Mouse (Mus musculus): Measurements from ENCODE around the gene 4921509C19Rik. TPM values are rescaled to one million over a fixed set of nuclear protein-coding genes. Genes with fewer than 3 reads are reported as not detected.
"Not testable (repeated sequence)": the region's sequence is repeated elsewhere in the genome, so short reads cannot be mapped to it uniquely, and the experiment has no call there.

Gene 4921509C19Rik
- not detected for total RNA-seq (2021)
- long read RNA-seq, experiment 1 = 0 reads
- long read RNA-seq, experiment 2 = 0 reads

- not testable (repeated sequence) for DNase-seq
These were observed at the start of gene 4921509C19Rik for GRCm38 (mm10) chr2:151476053-151476452. Gene 4921509C19Rik, minus strand, starts transcription at chr2:151476153.

DNA sequence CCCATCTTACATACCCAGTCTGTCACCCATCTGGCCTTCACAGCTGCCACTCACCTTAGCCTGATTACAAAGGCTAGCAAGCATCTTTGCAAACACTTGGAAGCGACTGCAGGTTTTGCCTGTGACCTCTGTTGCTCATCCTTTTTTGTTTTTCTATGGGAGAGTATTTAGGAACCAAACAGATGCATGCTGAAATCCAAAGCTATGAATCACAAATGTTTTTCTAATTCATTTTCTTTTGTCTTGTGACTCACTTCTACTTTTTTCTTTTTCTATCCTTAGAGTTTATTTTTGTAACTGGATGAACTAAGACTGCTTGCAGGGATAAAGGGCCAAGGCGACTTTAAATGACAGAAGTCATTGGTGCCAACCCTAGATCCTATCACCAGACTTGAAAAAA, 49.6 kb upstream of the 4921509C19Rik start:
- no peak for DNase-seq

DNA sequence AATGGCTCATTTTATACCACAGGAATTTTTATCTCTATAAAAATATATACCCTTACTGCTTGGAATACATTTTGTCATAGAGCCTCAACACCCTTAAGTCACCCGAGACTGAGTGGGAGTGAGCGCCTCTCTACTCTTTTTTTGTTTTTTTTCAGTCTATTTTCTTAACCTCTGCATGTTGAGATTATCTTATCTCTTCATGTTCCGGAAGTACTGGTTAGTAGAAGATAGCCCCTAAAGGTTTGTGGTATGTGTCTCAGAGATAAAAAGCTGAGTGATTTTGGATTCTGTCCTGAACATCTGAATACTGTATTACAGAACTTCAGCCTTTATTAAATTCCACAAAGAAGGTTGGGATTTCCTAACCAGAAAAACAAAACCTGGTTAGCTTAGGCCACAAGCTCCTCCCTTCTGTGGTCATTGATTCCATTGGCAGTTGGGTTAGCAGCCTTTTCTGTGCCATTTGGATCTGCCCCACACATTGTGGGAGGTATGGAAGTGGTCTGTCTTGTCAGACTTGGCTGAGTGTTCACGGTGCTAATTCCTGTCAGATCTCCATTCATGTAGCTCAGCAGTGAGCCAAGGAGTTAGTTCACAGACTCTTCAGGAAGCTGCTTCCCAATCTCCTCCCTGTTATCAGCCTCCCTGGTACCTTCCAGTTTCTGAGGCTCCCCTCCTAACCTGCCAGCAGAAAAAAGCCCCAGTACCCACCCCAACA, 48.5 kb upstream of the 4921509C19Rik start:
- DNase-seq = no peak

GRCm38 (mm10) chr2:151519000-151519399, 43.0 kb upstream of the 4921509C19Rik start:
- no peak for DNase-seq

DNA sequence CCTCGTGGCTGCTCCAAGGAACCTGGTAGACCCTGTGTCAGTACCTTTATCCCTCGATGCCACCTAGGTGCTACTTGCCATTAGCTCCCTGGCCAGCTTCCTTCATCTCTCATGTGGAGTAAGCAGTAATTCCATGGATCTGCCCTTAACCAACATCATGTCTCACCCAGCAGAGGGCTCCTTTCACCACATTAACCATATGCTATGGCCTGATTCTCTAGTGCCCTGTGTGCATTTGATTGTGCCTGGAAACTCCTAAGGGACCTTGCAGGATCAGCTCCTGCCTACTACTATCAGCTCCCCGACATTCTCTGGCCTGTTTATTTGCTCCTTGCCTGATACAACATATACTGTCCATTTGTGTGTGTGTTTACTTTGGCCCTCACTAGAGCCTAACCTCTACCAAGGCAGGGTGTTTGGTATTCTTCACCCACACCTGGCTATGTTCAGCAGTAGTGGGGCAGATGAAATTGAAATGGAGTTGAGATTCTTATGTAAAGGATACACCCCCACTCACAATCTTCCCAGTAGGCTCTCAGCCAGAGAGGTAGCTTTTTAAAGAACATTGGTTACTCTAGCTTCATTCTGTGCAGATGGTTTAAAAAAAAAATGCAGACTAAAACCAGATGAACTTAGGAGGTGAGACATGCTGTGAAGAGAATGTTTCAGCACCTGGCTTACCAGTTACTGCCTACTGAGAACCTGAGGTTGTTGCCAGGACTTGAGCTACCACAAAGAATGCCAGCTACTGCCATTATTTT, 37.8 kb upstream of the 4921509C19Rik start:
- DNase-seq = no peak

GRCm38 (mm10) chr2:151512199-151512598, 36.2 kb upstream of the 4921509C19Rik start:
- peak; percentile 85 for DNase-seq

GRCm38 (mm10) chr2:151504226-151504625, 28.3 kb upstream of the 4921509C19Rik start:
- DNase-seq = no peak

GRCm38 (mm10) chr2:151500442-151501007, 24.6 kb upstream of the 4921509C19Rik start:
- no peak for DNase-seq

DNA sequence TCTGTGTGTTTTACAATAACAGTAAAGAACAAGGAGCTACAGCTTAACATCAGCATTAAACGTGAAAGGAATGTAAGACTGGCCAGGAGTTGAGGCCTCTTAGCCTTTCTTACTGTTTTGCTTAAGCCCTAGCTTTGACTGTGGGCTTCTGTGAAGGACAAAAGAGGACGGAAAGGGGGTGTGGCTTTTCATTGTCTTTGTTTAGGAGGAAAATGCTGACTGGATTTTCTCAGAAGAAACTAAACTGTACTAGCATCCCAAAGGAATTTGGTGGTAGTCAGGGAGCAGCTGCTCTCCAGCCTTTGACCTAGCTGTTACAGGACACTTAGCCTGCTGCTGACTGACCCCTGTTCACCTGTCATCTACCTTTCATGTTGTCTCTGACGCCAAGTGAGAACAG, 22.4 kb upstream of the 4921509C19Rik start:
- DNase-seq = no peak

DNA sequence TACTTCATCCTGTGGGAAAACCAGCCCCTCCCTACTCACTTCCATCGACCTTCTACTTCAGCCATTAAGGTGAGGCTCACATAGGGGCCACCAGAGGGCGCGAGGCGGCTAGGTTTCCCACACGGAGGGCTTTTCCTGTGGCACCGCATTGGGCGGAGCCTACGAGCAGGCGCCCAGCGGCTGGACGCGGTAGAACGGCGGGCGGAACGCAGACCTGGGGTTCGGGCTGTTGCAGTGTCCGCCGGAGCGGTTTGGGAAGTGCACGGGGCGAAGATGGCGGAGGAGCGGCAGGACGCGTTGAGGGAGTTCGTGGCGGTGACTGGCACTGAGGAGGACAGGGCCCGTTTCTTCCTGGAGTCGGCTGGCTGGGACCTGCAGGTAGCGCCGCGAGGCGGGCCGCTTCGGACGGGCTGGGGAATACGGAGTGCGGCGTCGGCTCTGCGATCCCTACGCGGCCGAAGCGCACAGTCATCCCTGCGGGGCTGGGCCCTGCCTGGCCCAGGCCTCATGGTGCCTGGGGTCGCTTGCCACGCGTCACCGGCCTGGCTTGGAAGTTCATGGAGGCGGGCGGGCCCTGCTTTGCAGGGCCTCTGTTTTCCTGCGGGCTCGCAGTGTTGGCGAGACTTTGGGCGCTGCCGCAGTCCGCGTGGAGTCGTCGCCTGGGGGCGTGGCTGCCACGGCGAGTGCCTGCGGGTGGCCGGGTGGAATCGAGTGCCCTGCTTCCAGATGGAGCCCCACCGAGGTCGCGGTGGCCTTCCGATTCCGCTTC, 18.3 kb upstream of the 4921509C19Rik start, which contains the start of gene Nsfl1c:
Nsfl1c (plus strand) TSS at position 148 of the 769 bp plus-strand sequence.
- peak; percentile 98 for DNase-seq

- no peak for DNase-seq
These were observed 10.5 kb upstream of the 4921509C19Rik start for GRCm38 (mm10) chr2:151486496-151486895.

DNA sequence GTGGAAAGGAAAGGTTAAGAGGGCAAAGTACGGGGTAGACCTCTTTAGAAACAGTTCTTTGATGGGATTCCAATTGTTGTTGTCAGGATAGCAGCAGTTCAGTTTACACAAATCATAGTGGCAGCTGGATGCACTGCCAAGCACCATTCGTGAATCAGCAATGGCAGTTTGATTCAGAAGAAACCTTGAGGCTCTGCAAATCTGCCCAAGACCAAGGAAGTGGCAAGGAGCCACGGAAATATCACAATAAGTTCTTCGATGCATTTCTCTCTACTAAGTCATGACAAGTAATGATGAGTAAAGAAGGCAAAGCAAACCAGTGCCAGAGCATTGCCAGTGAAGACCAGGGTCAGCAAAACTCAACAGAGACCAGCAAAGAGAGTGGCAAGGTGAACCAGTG, 41.0 kb downstream of the 4921509C19Rik start:
- DNase-seq = peak; percentile 26

- peak; percentile 11 for DNase-seq
These were observed 41.8 kb downstream of the 4921509C19Rik start for GRCm38 (mm10) chr2:151434203-151434602.

Other genes with a start within 250 kb of the 4921509C19Rik start
- gene Nsfl1c, start 18.0 kb upstream of the 4921509C19Rik start, total RNA-seq (2021) = 100 to 1,000 TPM; 100 to 114 TPM
- 100 to 1,000 TPM; 265 to 283 TPM for gene Fkbp1a, start 66.3 kb upstream of the 4921509C19Rik start, total RNA-seq (2021)
- 1 to 10 TPM; 2.2 to 2.3 TPM for gene Sdcbp2, start 96.5 kb upstream of the 4921509C19Rik start, total RNA-seq (2021)
- gene Snph, start 156.4 kb upstream of the 4921509C19Rik start, total RNA-seq (2021) = 1 to 10 TPM; 6.2 to 9.1 TPM
- gene Rad21l, start 192.4 kb upstream of the 4921509C19Rik start, total RNA-seq (2021) = not detected
- gene Tmem74b, start 225.9 kb upstream of the 4921509C19Rik start, total RNA-seq (2021) = 1 to 10 TPM; 1.1 to 3.7 TPM

Measured in adrenal gland, postnatal 10 days (tissue).